Mouse (Mus musculus): ENCODE results near the gene Ipcef1.

Ipcef1 gene

DNA sequence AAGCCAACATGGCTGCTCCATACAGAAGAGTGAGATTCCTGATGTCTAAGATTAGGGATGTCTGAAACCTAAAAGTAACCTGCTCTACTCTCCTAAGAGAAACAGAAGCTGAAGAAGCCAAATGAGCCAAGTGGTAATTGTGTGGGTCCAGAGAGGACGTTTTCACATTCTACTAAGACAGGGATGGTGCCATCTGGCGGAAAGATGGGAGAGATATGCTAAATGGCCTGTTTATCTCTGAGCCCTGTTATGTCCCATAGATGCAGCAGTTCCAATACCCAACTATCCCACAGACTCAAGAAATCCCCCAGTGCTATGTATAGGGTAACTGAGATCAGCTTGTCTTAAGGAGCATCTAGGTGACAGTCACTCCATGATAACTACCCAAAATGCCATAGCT, 74.4 kb downstream of the Ipcef1 start:
- in situ Hi-C loops (cut with MboI, MseI): loop anchor here (25.0 kb wide), 2 partner anchors 609 to 1166 kb away; partner anchors contain the start of genes Fbxo5, Lrp11 and Mtrf1l

DNA sequence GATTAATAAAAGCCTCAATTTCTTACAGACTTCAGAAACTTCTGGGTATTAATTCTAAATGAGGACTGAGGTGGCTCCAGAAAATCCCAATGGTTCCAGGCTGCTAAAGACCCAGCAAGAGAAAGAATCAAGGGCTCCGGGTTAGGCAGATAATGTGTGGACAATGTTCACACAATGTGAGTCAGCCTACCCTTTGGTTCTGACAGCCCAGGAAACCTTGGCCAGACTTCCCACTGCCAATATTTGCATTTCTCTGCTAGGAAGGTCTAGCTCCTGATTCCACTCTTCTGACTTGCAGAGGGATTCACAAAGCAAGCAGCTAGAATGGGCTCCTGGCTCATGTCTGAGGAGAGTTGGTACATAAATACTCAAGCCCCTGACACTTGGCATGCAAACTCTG, 83.9 kb downstream of the Ipcef1 start:
- in situ Hi-C loops (cut with MboI, MseI): loop anchor here (5.0 kb wide), 1 partner anchor 504 kb away; the partner anchor contains the start of gene Ulbp1

DNA sequence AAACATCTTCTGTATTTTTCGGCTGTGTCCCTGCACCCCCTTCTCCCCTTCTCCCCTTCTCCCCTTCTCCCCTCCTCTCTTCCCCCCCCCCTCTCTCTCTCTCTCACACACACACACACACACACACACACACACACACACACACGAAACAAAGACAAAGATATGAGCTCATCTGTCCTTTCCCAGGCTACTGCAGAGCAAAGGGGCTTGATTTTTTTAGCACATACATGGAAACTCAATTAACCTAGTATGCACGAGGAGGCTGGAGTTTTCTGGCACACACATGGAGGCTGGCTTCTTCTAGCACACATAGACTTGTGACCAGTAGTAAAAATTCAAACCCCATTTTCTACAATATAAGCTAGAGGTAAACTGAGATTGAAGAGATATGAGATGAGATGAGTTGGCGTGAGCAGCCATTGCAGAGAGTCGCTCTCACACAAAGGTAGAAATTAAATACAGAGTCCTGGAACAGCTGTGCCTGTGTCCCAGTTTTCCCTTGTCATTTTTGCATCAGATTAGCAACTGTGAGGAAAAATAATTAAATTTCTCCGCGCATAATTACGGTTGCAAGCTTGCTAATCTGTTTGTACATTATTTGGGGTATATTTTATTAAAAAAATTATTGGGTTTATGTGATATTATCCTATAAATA, 84.6 kb downstream of the Ipcef1 start:
- in situ Hi-C loops (cut with MboI, MseI): loop anchor here (5.0 kb wide), 1 partner anchor 505 kb away; the partner anchor contains the start of gene Ulbp1

DNA sequence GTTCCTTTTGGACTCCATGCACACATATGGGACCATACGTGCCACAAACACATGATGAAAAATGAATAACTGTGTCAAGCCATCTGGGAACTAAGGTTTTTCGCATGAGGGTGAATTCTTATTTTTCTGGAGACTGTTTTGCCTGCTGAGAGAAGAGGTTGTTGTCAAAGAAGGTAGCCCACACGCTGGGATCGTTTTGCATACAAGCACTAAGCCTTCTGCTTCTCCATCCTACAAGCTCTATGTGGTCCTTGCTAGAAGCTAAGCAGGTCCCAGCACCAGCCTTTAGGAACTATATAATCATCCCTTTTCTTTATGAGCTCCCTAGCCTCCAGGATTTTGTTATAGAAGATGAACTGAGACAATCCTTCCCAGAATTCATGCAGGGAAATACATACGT, 93.5 kb downstream of the Ipcef1 start:
- in situ Hi-C loops (cut with MboI, MseI): no loop called here

DNA sequence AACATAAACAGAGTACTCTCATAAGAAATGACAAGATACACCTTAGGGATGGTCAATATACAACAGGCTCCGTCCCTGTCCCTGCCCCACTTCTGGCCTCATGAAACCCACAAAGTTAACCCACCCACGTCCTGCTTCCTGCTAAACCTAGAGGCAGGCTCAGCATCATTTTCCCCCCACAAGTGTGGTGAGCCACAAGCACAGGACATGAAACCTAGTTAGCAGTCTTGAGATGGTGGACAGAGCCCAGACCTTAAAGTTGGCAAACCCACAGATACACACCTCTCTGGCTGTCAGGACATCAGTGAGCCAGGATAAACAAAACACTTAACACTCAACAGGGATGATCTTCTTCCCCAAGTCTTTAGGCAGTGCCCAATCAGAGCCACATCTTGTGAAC, 95.9 kb downstream of the Ipcef1 start:
- in situ Hi-C loops (cut with MboI, MseI): no loop called here

DNA sequence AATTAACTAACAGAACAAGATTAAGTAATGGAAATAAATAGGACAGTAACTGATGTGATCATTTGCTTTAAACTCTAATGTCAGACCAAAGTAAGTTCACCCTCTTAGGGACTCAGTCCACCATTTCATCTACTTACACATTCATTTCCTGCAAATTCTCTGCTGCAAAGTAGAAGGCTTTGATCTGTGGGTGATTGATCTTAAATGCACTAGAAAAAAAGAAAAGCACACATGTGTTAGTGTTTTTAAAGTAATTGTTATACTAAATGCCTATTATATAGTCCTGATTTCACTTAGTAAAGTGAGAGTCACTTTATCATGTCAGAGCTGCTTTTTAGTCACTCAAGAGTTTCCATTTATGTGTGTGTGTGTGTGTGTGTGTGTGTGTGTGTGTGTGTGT, 97.7 kb downstream of the Ipcef1 start:
- in situ Hi-C loops (cut with MboI, MseI): no loop called here

- in situ Hi-C loops (cut with MboI, MseI): no loop called here
These were observed 99.2 kb downstream of the Ipcef1 start for GRCm38 (mm10) chr10:6953115-6953514.

DNA sequence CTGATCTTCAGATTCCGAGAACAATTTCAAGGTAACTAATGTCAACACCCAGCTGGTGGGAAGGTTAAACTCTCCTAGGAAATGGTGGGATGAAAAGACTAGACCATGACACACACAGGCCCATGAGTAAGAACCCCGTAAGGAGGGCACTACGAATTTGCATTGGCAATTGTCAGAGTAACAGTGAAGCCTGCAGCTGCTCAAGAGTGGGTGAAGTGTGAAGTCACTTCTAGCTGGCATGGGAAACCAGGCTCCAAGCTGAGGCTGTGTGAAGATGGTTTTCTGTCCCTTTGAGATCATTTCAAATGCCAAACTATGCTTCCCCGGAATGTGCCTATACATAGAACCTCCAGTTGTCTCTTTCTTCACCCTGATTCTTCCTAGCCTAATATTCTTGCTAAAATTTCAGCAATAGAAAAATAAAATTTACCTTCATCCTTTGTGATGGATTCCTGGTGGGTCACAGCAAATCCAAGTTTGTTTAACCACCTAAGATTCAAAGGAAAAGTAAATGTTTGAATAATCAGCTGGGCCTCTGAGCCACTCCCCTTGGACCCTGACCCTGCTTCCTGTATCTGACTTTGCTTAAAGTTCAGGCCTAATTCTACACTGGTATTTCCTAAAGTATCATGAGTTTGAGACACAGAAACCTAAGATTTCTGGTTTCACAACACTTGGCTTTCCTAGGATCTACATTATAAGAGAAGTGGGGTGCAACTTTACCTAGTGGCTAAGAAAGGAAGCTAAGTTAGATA, 115.4 kb downstream of the Ipcef1 start:
- in situ Hi-C loops (cut with MboI, MseI): no loop called here

DNA sequence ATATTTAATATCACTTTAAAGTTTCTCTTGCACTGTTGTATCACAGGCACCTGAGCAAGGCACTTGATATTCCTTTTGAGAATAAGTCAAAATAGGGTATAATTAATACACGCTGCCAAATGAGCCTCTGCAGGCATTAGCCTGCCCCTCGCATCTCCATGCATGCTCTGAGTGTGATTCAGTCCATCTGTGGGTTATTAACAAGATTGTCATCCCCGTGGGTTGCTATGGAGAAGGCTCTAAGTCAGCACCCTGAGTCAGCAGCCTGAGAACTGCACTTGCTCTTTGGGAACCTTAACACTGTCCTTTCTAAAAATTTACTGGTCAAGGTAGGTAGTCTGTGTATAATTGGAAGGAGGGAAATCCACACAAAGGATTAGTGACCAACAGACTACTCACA, 117.5 kb downstream of the Ipcef1 start:
- in situ Hi-C loops (cut with MboI, MseI): loop anchor here (5.0 kb wide), 1 partner anchor 88 kb away; no protein-coding TSS in a partner anchor

DNA sequence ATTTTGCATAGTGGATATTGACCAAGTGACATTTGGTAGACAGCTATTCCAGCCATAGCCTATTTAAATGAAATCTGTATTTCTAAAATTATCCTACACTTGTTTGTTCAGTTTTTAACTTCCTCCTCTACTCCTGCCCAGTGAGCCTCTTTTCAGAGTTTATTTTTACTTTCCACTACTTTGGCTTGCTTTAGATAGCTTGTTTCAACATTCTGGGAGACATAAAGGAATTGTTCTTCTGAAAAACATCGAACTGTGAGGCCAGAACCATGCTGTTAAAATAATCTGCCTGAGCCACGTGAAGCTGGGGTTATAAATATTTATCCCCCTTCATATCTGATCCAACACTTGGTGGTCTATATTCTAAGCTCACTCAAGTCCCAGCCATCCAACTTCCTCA, 121.4 kb downstream of the Ipcef1 start:
- in situ Hi-C loops (cut with MboI, MseI): loop anchor here (5.0 kb wide), 1 partner anchor 91 kb away; no protein-coding TSS in a partner anchor

GRCm38 (mm10) chr10:6930398-6930797, 121.9 kb downstream of the Ipcef1 start:
- in situ Hi-C loops (cut with MboI, MseI): loop anchor here (5.0 kb wide), 1 partner anchor 92 kb away; no protein-coding TSS in a partner anchor

GRCm38 (mm10) chr10:6928905-6929304, 123.4 kb downstream of the Ipcef1 start:
- in situ Hi-C loops (cut with MboI, MseI): no loop called here

- in situ Hi-C loops (cut with MboI, MseI): no loop called here
These were observed 124.6 kb downstream of the Ipcef1 start for GRCm38 (mm10) chr10:6927600-6928223.

DNA sequence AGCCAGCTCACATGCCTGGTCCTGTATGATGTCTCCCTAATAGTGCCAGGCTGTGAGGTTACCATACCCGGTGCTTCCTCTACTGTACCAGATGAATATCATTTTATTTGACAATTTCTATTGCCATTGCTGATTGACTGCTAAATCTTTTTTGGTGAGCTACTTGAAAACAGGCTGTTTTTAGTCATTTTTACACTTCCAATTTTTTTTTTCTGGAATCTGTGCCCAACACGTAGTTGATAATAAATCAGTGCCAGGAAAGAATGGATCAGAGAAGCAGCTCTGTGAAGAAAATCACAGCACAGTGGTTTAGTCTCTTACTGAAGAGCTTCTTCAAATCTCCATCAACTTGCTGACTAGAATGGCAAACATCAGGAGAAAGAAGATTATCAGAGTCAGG, 125.6 kb downstream of the Ipcef1 start:
- in situ Hi-C loops (cut with MboI, MseI): no loop called here

DNA sequence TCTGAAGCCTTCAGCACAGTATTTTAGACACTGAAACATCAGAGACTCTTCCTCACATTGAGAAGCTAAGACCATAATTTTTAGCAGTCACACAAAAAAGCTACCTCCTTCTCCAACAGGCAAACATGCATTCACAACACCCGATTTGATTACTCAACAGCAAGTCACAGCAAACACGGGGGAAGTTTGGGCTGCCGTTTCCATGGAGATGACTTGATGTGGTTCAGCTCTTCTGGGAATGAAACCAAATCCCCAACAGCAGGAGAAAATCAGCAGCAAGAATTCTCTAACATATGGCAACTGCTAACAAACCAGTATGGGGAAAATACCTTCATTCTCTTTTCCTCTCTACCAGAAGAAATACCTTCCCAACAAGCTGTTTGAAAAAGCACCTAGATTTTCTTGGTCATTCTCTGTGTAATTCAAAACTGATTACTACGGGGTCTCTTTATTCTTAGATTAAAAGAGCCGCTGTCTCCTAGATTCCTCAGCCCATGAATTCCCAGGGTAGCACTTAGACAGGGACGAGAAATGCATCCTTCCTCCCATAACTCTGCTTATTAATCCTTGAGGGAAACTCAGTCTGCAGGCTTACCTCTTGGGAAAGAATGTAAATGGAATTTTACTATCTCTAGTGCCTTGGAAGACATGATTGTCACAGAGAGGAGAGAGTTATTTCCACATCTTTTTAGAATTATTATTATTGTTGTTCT, 135.6 kb downstream of the Ipcef1 start:
- in situ Hi-C loops (cut with MboI, MseI): no loop called here

DNA sequence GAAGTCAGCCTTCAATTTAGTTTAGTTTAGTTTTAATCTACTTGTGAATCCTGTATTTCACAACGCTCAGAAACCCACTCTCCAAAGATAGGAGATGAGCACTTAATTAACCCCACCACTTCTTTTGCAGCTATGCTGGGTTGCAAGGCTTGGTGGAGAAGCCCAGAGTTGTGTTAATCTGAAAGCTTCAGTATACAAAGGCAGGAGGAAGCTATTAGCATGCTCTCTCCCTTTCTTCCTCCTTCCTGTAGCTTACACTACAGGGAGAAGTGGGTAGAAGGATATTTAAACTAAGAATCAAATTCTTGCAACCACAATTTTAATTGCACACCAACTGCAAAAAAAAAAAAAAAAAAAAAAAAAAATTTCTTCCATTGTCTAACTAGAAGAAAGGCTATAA, 136.3 kb downstream of the Ipcef1 start:
- in situ Hi-C loops (cut with MboI, MseI): no loop called here

GRCm38 (mm10) chr10:6909763-6910162, 142.5 kb downstream of the Ipcef1 start:
- in situ Hi-C loops (cut with MboI, MseI): no loop called here

GRCm38 (mm10) chr10:6901819-6902393, 150.4 kb downstream of the Ipcef1 start:
- in situ Hi-C loops (cut with MboI, MseI): no loop called here

- in situ Hi-C loops (cut with MboI, MseI): no loop called here
These were observed 152.2 kb downstream of the Ipcef1 start for GRCm38 (mm10) chr10:6900126-6900525.

GRCm38 (mm10) chr10:6896659-6897303, 155.5 kb downstream of the Ipcef1 start:
- in situ Hi-C loops (cut with MboI, MseI): no loop called here

- in situ Hi-C loops (cut with MboI, MseI): no loop called here
These were observed 156.5 kb downstream of the Ipcef1 start for GRCm38 (mm10) chr10:6895796-6896195.

Data from T-helper 2 cell (primary cell).